Mouse (Mus musculus) liver, adult (tissue): ENCODE measurements around the gene Smc4.

Experiments
- GATA4 ChIP-seq: IDR thresholded peaks from 2 replicates; pipeline ENCODE4 v1.6.1; 2014; ENCODE audit warnings: mild to moderate bottlenecking, low read length; ENCODE audit not compliant: insufficient replicate concordance

Smc4 gene

GRCm38 (mm10) chr3:69002781-69003180 is 1.8 kb upstream of the Smc4 start:
- no peak for TF ChIP-seq GATA4

- TF ChIP-seq GATA4 = no peak
These were observed 492 bp upstream of the Smc4 start for GRCm38 (mm10) chr3:69004055-69004436.

- no peak for TF ChIP-seq GATA4
These were observed 1.1 kb downstream of the Smc4 start for GRCm38 (mm10) chr3:69005338-69006245.

DNA sequence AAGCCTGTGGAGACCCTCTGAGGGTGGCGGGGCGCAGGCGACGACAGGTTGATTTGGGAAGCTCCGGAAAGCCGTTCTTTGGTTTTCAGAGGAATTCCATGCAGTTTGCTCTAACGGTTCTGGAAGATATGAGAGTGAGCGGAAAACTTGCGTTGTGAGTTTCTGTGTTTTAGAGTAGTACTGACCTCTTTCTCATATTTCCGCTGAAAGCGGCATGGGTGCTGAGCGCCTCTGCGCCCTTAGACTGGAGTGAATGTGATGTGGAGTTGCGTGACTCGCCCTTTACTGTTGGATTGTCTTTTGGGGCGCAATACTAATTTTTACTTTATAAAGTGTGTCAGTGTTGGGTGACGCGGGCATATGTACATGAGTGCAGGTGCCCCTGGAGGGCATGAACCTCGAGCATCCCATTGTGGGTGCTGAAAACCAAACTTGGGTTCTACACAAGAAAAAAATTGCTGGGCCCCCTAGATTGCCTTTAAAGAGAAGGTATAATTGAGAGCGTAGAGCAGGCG is 1.8 kb downstream of the Smc4 start:
- TF ChIP-seq GATA4 = no peak

DNA sequence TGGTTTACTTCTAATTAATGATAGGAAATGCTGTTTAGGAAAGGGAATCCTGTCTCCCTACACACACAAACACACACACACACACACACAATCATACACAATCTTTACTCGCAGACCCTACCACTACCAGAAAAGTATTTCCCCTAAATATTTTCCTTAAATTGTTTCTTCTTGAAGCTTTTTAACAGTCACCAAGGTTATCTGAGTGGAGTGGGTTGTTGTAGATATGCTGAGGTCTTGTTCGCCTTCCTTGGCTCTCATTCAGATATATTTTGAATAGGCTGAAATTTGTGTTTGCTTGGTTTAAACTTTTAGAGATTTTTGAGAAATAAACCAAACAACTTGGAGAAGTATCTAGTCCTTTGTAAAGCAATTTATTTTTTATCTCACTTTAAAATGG is 4.3 kb downstream of the Smc4 start:
- no peak for TF ChIP-seq GATA4

- no peak for TF ChIP-seq GATA4
These were observed 12.6 kb downstream of the Smc4 start for GRCm38 (mm10) chr3:69017181-69017580.

- TF ChIP-seq GATA4 = no peak
These were observed 15.7 kb downstream of the Smc4 start for GRCm38 (mm10) chr3:69020285-69020684.

GRCm38 (mm10) chr3:69020764-69021163 is 16.2 kb downstream of the Smc4 start:
- no peak for TF ChIP-seq GATA4

GRCm38 (mm10) chr3:69026133-69026783 is 21.7 kb downstream of the Smc4 start:
- TF ChIP-seq GATA4 = no peak

DNA sequence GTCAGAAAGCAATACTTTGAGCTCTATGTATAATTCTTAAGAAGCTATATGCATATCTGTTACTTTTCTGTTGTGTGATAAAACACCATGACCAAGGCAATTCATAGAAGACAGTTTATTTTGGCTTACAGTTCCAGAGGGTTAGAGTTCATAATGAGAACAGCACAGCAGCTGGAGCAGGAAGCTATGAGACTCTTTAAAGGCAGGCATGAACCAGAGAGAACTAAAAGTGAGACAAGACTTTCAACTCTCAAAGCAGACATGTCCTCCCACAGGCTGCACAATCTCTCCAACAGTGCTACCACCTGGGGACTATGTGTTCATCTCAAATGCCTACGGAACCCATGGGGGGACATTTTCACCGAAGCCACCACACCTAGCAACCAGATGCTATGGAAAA is 35.6 kb downstream of the Smc4 start:
- no peak for TF ChIP-seq GATA4

DNA sequence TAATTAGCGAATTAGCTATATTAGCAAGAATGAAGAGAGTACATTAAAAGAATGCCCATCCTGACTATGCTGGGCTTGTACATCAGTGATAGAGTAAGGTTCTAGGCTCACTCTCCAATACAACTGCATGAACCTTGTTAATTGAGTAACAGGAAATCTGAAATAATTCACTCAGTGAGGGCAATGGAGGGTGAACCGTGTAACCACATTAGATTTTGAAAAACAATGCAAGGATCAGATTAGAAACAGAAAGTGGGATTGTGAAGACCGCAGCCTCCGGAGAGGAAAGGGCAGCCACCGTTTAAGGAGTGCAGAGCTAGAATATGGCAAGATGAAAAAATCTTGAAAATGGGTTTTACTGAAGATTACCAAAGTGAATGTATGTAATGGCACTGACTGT is 36.8 kb downstream of the Smc4 start:
- TF ChIP-seq GATA4 = no peak

- no peak for TF ChIP-seq GATA4
These were observed 39.6 kb downstream of the Smc4 start for GRCm38 (mm10) chr3:69044167-69044591.

DNA sequence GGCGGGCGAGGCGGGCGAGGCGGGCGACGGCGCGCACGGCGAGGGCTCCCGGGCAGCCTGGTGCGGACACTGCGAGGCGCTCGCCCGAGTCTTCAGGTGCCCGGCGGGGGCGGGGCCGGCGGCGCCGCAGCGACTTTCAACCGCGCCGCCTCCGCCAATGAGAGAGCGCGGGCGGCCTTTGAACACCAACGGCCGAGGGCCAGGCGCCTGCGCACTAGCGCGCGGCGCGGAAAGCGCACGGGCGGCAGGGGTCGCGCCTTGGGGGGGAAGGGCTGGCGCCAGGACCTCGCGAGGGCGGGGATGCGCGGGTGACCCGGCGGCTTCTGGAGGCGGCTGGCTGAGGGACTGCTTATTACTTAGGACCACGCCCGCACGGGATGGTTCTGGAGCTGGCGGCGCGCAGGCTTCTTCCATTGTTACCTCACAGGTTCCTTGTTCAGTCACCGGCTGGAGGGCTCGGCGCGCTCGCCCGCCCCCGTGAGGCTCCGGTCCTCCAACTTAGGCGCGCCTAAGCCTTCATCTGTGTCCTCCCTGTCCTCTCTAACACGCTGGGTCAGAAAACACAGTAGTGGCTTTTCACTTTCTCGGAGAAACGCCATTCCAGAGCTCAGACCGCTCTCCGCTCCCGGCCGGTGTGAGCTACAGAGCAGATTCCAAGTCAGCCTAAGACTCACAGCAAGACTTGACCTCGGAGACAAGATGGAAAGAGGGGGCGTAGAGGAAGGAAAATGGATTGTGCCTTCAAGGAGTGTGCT is 40.3 kb downstream of the Smc4 start, which contains the start of gene Trim59:
Trim59 (minus strand) TSS at position 111 of the 755 bp plus-strand sequence.
- TF ChIP-seq GATA4 = no peak

GRCm38 (mm10) chr3:69045400-69045703 is 40.8 kb downstream of the Smc4 start:
- TF ChIP-seq GATA4 = no peak

- no peak for TF ChIP-seq GATA4
These were observed 41.2 kb downstream of the Smc4 start for GRCm38 (mm10) chr3:69045750-69046149.

- no peak for TF ChIP-seq GATA4
These were observed 42.0 kb downstream of the Smc4 start for GRCm38 (mm10) chr3:69046509-69046908.

- TF ChIP-seq GATA4 = no peak
These were observed 43.1 kb downstream of the Smc4 start for GRCm38 (mm10) chr3:69047684-69048083.
